Mouse (Mus musculus): ENCODE measurements around the gene Rbms3.

- TF ChIP-seq POLR2A (IDR thresholded peaks at IDR 0.05; ENCODE audit: extremely low read depth, insufficient read depth, low read length) (no peak), CTCF (IDR thresholded peaks at IDR 0.05; ENCODE audit: extremely low read depth, insufficient read depth, low read length) (no peak)
Observed at GRCm38 (mm10) chr9:117250036-117250830, 379.5 kb downstream of the Rbms3 start.

Data from cortical plate, adult 2 months (tissue).